Mouse (Mus musculus): ENCODE measurements at regions not wholly inside any gene's neighbourhood (a gene's known extent, or its start where the extent isn't known, plus 50 kb on each side); places are given as distances from the start of the nearest gene placed in this dataset.
A peak's percentile ranks its signal among the peaks of the same experiment; 100 is the strongest.

GRCm38 (mm10) chr9:59232682-59233081 lies 58.7 kb upstream of the Adpgk start:
- no peak for DNase-seq

DNA sequence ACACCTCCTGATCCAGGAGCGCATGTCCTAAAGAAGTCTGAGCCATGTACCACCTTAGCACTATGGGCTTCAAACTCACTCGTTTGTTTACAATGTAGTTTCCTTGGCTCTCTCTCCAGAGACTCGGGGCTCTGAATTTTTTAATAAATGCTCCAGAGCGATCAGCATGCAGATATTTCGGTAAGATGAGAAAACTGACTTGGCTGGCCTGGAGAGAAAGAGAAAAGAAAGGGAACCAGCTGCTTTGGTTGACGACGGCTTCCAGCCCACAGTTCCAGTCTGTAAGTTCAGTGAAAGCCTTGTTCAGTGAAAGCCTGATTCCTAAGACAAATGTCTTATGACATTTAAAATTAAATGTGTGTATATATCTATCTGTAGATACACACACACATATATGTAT lies 59.4 kb upstream of the Adpgk start:
- no peak for DNase-seq

GRCm38 (mm10) chr9:59231186-59231585 lies 60.2 kb upstream of the Adpgk start:
- DNase-seq = no peak

DNA sequence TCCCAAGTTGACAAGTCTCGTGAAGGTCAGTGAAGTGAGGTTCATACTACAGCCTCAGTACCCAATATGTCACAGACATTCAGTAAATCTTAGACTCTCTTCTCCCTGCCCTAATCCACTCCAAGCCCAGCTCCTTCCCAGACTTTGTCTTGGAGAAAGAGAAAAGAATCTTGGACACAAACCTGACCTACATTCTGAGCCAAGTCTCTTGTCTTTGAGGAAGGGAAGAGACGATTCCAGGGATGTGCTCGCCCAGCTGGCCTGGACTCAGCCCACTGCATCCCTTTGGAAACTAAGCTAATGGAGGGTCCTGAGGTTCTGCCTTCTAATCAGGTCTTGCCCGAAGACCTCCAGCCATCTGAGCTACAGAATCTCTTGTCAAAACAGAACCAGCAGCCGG lies 61.2 kb upstream of the Adpgk start:
- DNase-seq = no peak

- no peak for DNase-seq
Observed at GRCm38 (mm10) chr9:59227948-59228347, 63.4 kb upstream of the Adpgk start.

DNA sequence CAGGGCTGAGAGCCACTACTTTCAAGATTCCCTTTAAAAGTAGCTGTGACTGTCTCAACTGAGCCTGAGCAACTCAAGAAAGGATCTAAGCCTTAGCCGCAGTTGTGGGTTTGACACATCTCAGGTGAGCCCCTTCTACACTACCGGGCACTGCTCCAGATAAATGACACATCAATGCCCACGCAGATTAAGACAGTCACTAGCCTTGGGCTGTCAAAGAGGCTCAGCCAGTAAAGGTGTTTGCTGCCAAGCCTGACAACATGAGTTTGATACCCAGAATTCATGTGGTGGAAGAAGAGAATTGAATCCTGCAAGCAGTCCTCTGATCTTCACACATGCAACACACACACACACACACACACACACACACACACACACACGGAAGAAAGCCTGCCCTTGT lies 65.0 kb upstream of the Adpgk start:
- DNase-seq = no peak

- DNase-seq = no peak
Observed at GRCm38 (mm10) chr9:59219277-59219676, 72.1 kb upstream of the Adpgk start.

GRCm38 (mm10) chr9:59202654-59203514 lies 88.5 kb upstream of the Adpgk start:
- DNase-seq = no peak

GRCm38 (mm10) chr9:59199495-59200196 lies 91.7 kb upstream of the Adpgk start:
- DNase-seq = no peak

DNA sequence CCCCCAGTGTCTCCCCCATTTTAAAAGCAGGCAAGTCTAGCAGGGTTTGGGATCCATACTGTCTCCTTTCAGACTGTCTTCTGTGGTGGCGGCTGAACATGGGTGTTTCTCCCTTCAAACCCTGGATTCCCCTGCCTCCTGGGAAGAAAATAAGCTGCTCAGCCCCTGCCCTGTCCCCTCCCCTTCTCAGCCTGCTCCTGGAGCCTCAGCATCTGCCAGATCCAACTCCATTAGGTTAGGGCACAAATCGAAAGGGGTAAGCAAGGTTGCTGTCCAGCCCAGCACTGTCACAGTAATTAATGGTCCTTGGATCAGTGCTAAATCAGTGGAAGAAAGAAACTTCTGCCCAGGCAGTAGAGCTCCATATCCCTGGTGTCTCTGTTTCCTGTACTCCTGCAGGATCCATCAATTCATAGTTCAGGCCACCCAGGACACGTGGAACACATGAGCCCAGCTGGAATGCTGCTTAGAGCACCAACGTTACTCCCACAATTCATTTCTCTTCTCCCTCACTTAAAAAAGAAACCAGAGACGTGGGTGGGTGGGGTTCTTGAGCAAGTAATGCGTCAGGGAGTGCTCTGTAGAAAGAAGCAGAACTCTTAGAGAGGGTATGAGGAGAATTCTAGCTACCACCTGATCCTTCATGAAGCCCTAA lies 93.0 kb upstream of the Adpgk start:
- no peak for DNase-seq

GRCm38 (mm10) chr9:59197506-59197905 lies 93.9 kb upstream of the Adpgk start:
- peak; percentile 37 for DNase-seq

DNA sequence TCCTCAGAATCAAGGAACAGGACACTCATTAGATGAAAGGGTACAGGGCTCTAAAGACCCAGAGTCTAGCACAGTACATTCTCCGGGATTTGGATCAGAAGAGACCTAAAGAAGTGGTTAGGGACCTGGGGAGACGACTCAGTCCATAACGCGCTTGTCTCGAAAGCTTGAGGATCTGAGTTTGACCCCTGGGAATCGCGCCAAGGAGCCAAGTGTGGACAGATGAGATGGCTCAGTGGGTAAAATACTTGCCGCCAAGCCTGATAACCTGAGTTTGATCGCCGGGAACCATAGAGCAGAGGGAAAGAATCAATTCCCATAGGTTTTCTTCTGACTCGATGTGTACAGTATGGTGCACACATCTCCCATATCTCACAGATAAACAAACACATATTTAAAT lies 97.4 kb upstream of the Adpgk start:
- no peak for DNase-seq

DNA sequence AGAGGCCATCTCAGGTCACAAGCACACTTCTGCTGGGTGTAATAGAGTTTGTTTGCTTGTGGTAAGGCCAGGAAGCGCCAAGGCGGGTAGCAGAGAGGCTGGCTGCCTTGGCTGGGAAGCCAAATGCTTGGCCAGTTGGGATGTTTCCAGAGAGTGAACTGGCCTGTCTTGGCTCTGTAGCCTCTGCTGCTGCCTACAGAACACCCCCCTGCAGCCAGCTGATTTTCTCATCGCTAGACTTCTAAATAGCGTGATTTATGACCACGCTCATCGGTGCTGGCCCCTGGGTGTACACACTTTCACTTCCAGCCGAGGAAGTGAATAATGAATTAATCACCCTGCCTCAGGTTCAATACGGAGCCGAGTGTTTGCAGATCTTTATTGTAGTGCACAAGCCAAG lies 102.2 kb upstream of the Adpgk start:
- peak; percentile 41 for DNase-seq

DNA sequence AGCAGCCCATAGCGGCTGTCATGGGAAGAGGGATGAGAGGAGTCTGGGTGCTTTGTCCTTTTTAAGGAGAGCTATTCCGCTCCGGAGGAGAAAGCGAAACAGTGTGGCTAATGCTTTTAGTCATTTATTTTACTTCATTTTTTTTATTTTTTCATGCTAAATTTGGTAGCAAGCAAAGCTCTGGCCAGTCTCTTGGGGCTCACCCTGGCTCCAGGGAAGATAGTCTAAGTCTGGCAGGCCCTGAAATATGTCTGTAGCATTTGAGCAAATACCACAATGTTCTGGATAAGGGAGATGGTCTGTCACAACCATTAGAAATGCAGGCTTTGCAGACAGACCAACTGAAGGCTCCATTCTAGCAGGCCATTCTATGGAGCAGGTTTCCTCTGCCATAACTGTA lies 102.9 kb upstream of the Adpgk start:
- DNase-seq = no peak

DNA sequence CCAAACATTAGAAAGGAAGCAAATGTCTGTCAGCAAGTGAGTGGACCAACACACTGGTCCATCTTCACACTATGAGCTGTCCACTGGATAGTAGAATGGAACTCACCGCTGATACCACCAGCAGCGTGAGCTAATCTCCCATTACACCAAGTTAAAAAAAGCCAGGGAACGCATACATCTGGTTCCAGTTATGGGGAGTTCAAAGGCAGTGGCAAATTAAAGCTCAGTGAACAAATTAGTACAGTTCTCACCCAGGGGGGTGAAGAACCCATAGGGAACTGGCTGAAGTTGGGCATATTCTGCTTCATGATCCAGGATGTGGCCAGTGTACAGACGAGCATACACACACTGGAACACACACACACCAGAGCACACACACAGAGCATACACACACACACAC lies 105.0 kb upstream of the Adpgk start:
- DNase-seq = no peak

- DNase-seq = no peak
Observed at GRCm38 (mm10) chr9:59184089-59184488, 107.3 kb upstream of the Adpgk start.

GRCm38 (mm10) chr9:59182906-59183305 lies 108.5 kb upstream of the Adpgk start:
- no peak for DNase-seq

- DNase-seq = no peak
Observed at GRCm38 (mm10) chr9:59182490-59182889, 108.9 kb upstream of the Adpgk start.

GRCm38 (mm10) chr9:59171576-59171975 lies 119.8 kb upstream of the Adpgk start:
- DNase-seq = peak; percentile 6

- DNase-seq = no peak
Observed at GRCm38 (mm10) chr9:59163390-59163976, 127.2 kb upstream of the Neo1 start.

GRCm38 (mm10) chr9:59162954-59163353 lies 126.7 kb upstream of the Neo1 start:
- no peak for DNase-seq

- DNase-seq = no peak
Observed at GRCm38 (mm10) chr9:59157663-59158062, 121.4 kb upstream of the Neo1 start.

- DNase-seq = no peak
Observed at GRCm38 (mm10) chr9:59153945-59154344, 117.7 kb upstream of the Neo1 start.

Measured in cerebellum, adult 11 months (tissue).